1 mouse cellular context compared by ENCODE assay signal in genomic region chr2:84941795-84942194, GRCm38 (mm10).
TF ChIP-seq lines count a peak whose summit lies in the region.

No protein-coding gene starts in this region.

TF ChIP-seq in CH12.LX, 34 proteins besides CTCF, POLR2A, EP300 and RAD21 (continued from another document):
- TF ChIP-seq RCOR1 (conservative IDR thresholded peaks at IDR 0.05; ENCODE audit: low read depth, low read length) (no peak), BHLHE40 (IDR thresholded peaks at IDR 0.05; ENCODE audit: low read depth, low read length) (no peak), NRF1 (IDR thresholded peaks at IDR 0.05; ENCODE audit: low read depth, low read length) (no peak), KAT2A (IDR thresholded peaks at IDR 0.05; ENCODE audit: insufficient replicate concordance, low read length) (no peak), MEF2A (IDR thresholded peaks at IDR 0.05; ENCODE audit: borderline replicate concordance, low read depth, low read length) (no peak), USF2 (conservative IDR thresholded peaks at IDR 0.05; ENCODE audit: low read depth, low read length) (no peak), E2F4 (IDR thresholded peaks at IDR 0.05; ENCODE audit: insufficient replicate concordance, low read depth, low read length) (no peak), ETS1 (conservative IDR thresholded peaks at IDR 0.05; ENCODE audit: low read depth, low read length) (no peak), ZKSCAN1 (IDR thresholded peaks at IDR 0.05; ENCODE audit: borderline replicate concordance, low read depth, low read length) (no peak), HCFC1 (IDR thresholded peaks at IDR 0.05; ENCODE audit: low read depth, low read length) (no peak), MAZ (IDR thresholded peaks at IDR 0.05; ENCODE audit: low read depth, low read length) (no peak), TBP (conservative IDR thresholded peaks at IDR 0.05; ENCODE audit: low read depth, low read length) (no peak), PAX5 (IDR thresholded peaks at IDR 0.05; ENCODE audit: low read length) (no peak), ZMIZ1 (IDR thresholded peaks at IDR 0.05; ENCODE audit: low read depth, low read length) (no peak), MAX (IDR thresholded peaks at IDR 0.05; ENCODE audit: low read length) (no peak), ZNF384 (IDR thresholded peaks at IDR 0.05; ENCODE audit: low read depth, low read length) (no peak), SIN3A (IDR thresholded peaks at IDR 0.05; ENCODE audit: low read length) (no peak)
